Mouse (Mus musculus) testis, adult 2 months (tissue): Measurements from ENCODE around the gene Yipf7.

Experiments
- CTCF ChIP-seq: fragments of 200-500 bp; IDR thresholded peaks from 2 replicates; pipeline ENCODE4 v1.5.1; 2012; ENCODE audit warnings: low read depth, mild to moderate bottlenecking, inconsistent platforms, low read length, moderate library complexity; ENCODE audit not compliant: control insufficient read depth, insufficient read depth, insufficient replicate concordance
- POLR2A ChIP-seq: fragments of 200-500 bp; IDR thresholded peaks from 2 replicates; pipeline ENCODE4 v1.6.1; 2012; ENCODE audit warnings: low read depth, mild to moderate bottlenecking, inconsistent platforms, low read length, moderate library complexity; ENCODE audit not compliant: control insufficient read depth

DNA sequence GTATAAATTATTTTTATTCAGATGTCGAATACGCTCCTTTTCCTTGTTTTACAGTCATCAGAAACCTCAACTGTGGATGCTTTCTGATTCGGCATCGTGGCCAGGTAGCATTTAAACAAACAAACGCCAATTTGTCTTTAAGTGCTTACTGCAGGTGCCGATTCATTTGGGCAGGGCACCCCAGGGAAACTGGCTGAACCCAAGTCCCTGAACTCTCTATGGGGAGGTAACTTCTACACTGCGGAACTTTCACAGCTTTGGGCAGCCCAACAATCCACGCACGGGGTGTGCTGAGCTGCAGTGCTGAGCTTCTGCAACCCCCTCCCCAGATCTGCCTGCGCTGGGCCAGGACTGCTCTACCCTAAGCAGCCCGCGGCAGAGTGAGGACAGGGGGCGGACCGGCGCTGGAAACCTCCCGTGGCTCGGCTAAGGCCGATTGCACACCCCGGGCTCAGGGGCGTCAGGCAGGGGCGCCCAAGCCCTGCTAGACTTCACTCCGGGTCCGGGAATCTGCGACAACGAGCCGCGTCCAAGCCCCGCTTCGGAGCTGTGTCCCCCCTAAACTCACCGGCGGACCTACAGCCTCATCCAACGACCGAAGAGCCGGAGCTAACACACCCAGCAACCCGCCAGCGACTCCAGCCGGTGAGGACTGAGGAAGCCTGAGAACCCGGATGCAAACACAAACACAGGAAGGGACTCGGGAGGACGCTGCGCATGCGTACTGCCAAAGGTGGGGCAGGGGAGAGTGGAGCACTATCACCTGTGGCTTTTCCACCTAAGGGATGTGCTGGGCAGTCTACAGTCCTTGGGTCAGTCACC is 49.4 kb upstream of the Yipf7 start, which contains the start of gene Gnpda2:
- TF ChIP-seq CTCF = no peak
- TF ChIP-seq POLR2A = peak; percentile 93
